Mouse (Mus musculus) forebrain, postnatal 0 days (tissue): ENCODE data around the gene Rsu1. TPM values are rescaled to one million over a fixed set of nuclear protein-coding genes. Genes with fewer than 3 reads are reported as not detected.
A peak's percentile ranks its signal among the peaks of the same experiment; 100 is the strongest.

Experiments
- ATAC-seq: fragments of 200-750 bp; cut with Nextera tagmentation; 2 replicates; pipeline ENCODE4 v1.8.0; 2017; ENCODE audit warnings: mild to moderate bottlenecking, moderate library complexity
- DNase-seq: peaks from one replicate; pipeline ENCODE4 v3.0.0-alpha.2; 2015
- H3K27ac ChIP-seq: fragments of 300-500 bp; sonication (generic); 2 replicates; pipeline ENCODE4 v1.5.1; 2014; ENCODE audit warnings: low read depth, mild to moderate bottlenecking, antibody characterized with exemption, low read length, moderate library complexity, mixed read lengths
- H3K27me3 ChIP-seq: fragments of 300-500 bp; sonication (generic); 2 replicates; pipeline ENCODE4 v1.6.1; 2014; ENCODE audit warnings: mild to moderate bottlenecking, low read length, mixed read lengths; ENCODE audit not compliant: insufficient read depth
- H3K36me3 ChIP-seq: fragments of 300-500 bp; sonication (generic); 2 replicates; pipeline ENCODE4 v1.6.1; 2014; ENCODE audit warnings: mild to moderate bottlenecking, moderate library complexity; ENCODE audit not compliant: insufficient read depth
- H3K4me1 ChIP-seq: fragments of 300-500 bp; sonication (generic); 2 replicates; pipeline ENCODE4 v1.6.1; 2014; ENCODE audit warnings: antibody characterized with exemption; ENCODE audit not compliant: insufficient read depth
- H3K4me2 ChIP-seq: fragments of 300-500 bp; sonication (generic); 2 replicates; pipeline ENCODE4 v1.6.1; 2014; ENCODE audit warnings: low read depth, mild to moderate bottlenecking, moderate library complexity
- H3K4me3 ChIP-seq: fragments of 300-500 bp; sonication (generic); 2 replicates; pipeline ENCODE4 v1.5.1; 2014; ENCODE audit warnings: low read depth, low read length, mixed read lengths
- H3K9ac ChIP-seq: fragments of 300-500 bp; sonication (generic); 2 replicates; pipeline ENCODE4 v1.6.1; 2014; ENCODE audit warnings: mild to moderate bottlenecking
- H3K9me3 ChIP-seq: fragments of 300-500 bp; sonication (generic); 2 replicates; pipeline ENCODE4 v1.6.1; 2016; ENCODE audit warnings: low read length
- CTCF ChIP-seq: sonication (generic); IDR thresholded peaks from 2 replicates; pipeline ENCODE4 v1.5.1; 2016; ENCODE audit warnings: antibody characterized with exemption, control low read depth, low read depth
- WGBS: fragments of 180-500 bp; shearing (Covaris S2); extraction: QIAGEN DNeasy Blood & Tissue Kit; methylation state at CpG from one replicate; pipeline ENCODE4 v1.1.7; 2014; 5-methylcytosine and 5-hydroxymethylcytosine counted together
- polyA plus RNA-seq: library from polyadenylated mRNA; unstranded; fragments of >200 nt; fragmentation: Nextera tagmentation; extraction: Ambion mirVana; gene quantifications from 2 replicates; pipeline ENCODE4 v1.2.1, GENCODE M21; 2015
- total RNA-seq: library from RNA; depleted of rRNA; stranded (reverse); fragments of >200 nt; gene quantifications from 2 replicates; pipeline ENCODE4 v1.2.3, GENCODE M21; 2014

Gene Rsu1
- total and polyA plus RNA-seq, 2 experiments from 2014 or later = 58.3 to 73.8 TPM

DNA sequence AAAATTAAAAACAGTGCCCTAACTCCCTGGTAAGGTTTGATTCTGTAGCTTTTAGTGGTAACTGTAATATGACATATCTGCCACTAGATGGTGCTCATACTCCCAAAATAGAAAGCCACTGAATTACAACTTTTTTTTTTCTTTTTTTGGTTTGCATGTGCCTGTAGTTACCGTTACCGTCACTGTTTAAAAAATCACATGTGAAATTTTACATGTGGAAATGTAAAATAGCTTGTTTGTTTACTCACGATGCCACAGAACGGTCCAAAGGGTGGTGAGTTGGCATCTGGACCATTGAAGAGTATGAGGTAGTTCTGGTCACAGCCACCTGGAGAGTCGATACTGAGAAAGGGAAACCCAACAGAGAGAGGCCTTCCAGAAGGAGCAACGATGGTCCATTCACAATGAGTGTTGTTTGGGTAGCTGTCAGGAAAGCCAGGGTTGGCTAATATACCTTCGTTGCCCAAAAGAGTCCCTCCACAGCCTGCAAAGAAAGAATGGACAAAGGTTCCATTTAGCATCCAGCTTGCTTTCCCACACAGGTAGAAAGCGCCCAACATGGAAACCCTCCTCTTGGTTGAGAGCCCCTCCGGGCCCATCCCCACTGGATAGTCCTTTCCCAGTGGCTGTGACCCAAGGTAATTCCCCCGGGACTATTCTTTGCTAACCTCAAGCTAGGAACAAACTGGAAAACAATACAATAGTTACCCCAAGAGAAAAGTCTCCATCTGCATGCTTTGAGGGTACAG, 7.1 kb upstream of the Rsu1 start:
- WGBS = 52% methylated on average over 10 of the region's 10 CpGs
- TF ChIP-seq CTCF = peak; percentile 77
- no peak overlapping the region for H3K27ac ChIP-seq
- no peaks in the 10 kb centered on the region for H3K4me1 ChIP-seq
- H3K36me3 ChIP-seq = no peaks in the 10 kb centered on the region
- no peak overlapping the region for H3K4me3 ChIP-seq
- no peak overlapping the region for H3K9ac ChIP-seq
- no peaks in the 10 kb centered on the region for H3K9me3 ChIP-seq
- no peak overlapping the region for H3K4me2 ChIP-seq
- ATAC-seq (peak; percentile 36; the same call in 1 of the 2 replicates), DNase-seq (peak; percentile 51)
- H3K27me3 ChIP-seq = no peaks in the 10 kb centered on the region

- Histone ChIP-seq H3K27me3 (no peaks in the 10 kb centered on the region), H3K36me3 (no peaks in the 10 kb centered on the region), H3K9me3 (no peaks in the 10 kb centered on the region), H3K9ac (no peak overlapping the region), H3K4me1 (0 out of 2 replicates have a peak, but pooled peaks cover 2% of the 10 kb centered on the region), H3K4me2 (no peak overlapping the region), H3K4me3 (no peak overlapping the region), H3K27ac (no peak overlapping the region)
- TF ChIP-seq CTCF = peak; percentile 11; the same call in 1 of the 2 replicates
- 60% methylated on average over 7 of the region's 7 CpGs for WGBS
- no peak for DNase-seq
- ATAC-seq = no peak
These were observed 4.7 kb upstream of the Rsu1 start for GRCm38 (mm10) chr2:13275874-13276273.

DNA sequence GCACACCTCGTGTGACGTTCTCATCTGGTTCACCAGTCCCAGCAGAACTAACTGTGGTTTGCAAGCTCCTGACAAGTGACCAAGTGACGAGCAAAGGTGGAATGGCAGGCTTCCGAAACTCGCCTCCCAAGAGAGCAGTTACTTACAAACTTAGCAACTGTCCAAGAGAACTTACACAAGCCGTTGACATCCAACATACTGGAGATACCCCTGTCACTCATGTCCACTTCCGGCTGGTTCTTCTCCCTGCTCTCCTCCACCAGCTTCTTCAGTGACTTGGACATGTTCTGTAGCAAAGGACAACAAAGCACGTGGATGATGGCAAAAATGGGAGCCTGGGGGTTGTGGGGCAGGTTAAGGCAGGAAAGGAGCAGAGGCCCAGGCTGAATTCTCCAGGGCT, 479 bp downstream of the Rsu1 start:
- H3K27ac ChIP-seq = peak overlapping the region; percentile 46; the same call in 1 of the 2 replicates

GRCm38 (mm10) chr2:13268681-13269293, 2.4 kb downstream of the Rsu1 start:
- no peak overlapping the region for H3K4me2 ChIP-seq
- no peak overlapping the region for H3K4me3 ChIP-seq
- H3K4me1 ChIP-seq = peaks cover 6% of the 10 kb centered on the region; the same call in 1 of the 2 replicates
- no peak for TF ChIP-seq CTCF
- 95% methylated on average over 4 of the region's 4 CpGs for WGBS
- no peaks in the 10 kb centered on the region for H3K36me3 ChIP-seq
- no peaks in the 10 kb centered on the region for H3K9me3 ChIP-seq
- H3K9ac ChIP-seq = no peak overlapping the region
- no peak for DNase-seq
- no peak overlapping the region for H3K27ac ChIP-seq
- ATAC-seq = no peak
- H3K27me3 ChIP-seq = no peaks in the 10 kb centered on the region

More for the DNA sequence above, 479 bp downstream of the Rsu1 start:
- ATAC-seq (no peak), DNase-seq (no peak)
- peak overlapping the region; percentile 80 for H3K4me2 ChIP-seq
- H3K4me3 ChIP-seq = peak overlapping the region; percentile 56
- TF ChIP-seq CTCF = no peak
- peaks cover 6% of the 10 kb centered on the region; the same call in 1 of the 2 replicates for H3K4me1 ChIP-seq
- 58% methylated on average over 8 of the region's 8 CpGs for WGBS
- peak overlapping the region; percentile 58 for H3K9ac ChIP-seq
- H3K36me3 ChIP-seq = no peaks in the 10 kb centered on the region
- H3K27me3 ChIP-seq = no peaks in the 10 kb centered on the region
- H3K9me3 ChIP-seq = no peaks in the 10 kb centered on the region

DNA sequence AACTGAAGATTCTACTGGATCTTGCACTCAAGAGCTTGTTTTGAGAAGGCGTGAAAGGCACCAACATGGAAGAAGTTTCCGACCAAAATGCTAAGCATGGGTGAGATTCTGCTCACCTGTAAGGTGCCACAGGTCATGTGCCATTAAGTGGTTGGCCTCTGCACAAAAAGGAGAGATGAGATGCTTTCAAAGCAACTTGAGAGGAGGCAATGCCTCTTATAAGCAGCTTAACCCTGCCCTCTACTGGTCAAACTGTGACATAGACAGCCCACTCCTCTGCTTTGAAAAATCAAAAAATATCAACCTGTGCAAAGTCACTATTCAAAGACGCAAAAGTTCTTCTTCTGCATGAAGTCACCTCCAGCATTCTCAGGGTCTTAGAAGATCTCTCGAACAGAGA, 6.3 kb downstream of the Rsu1 start:
- H3K9ac ChIP-seq = no peak overlapping the region
- ATAC-seq = peak; percentile 78
- H3K4me3 ChIP-seq = no peak overlapping the region
- H3K27me3 ChIP-seq = no peaks in the 10 kb centered on the region
- 43% methylated on average over 4 of the region's 4 CpGs for WGBS
- H3K4me1 ChIP-seq = no peaks in the 10 kb centered on the region
- H3K4me2 ChIP-seq = no peak overlapping the region
- H3K27ac ChIP-seq = no peak overlapping the region
- H3K36me3 ChIP-seq = no peaks in the 10 kb centered on the region
- DNase-seq = peak; percentile 76
- H3K9me3 ChIP-seq = no peaks in the 10 kb centered on the region
- TF ChIP-seq CTCF = peak; percentile 87

DNA sequence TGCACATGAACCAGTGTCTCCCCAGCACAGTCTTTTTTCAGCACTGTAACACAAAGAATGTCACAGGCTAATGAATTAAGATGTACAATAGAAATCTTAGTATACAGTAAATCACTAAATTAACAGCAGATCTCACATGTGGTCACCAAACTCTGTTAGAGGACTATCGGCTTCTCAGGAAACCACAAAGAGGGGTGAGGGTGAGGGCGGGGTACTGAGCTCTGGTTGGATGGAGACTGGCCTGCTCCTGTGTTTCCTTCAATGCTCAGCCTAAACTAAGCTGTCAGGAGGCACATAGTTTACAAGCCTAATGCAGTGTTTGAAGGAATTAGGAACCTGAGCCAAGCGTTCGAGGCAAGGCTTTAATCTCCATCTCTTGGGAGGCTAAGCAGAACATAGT, 8.1 kb downstream of the Rsu1 start:
- Histone ChIP-seq H3K9ac (no peak overlapping the region), H3K9me3 (no peaks in the 10 kb centered on the region), H3K4me1 (no peaks in the 10 kb centered on the region), H3K36me3 (no peaks in the 10 kb centered on the region), H3K27ac (no peak overlapping the region), H3K27me3 (no peaks in the 10 kb centered on the region), H3K4me2 (no peak overlapping the region), H3K4me3 (no peak overlapping the region)
- WGBS = 78% methylated on average over 4 of the region's 4 CpGs
- no peak for ATAC-seq
- no peak for TF ChIP-seq CTCF
- no peak for DNase-seq

GRCm38 (mm10) chr2:13258606-13259005, 12.6 kb downstream of the Rsu1 start:
- H3K9ac ChIP-seq = no peak overlapping the region
- 77% methylated on average over 2 of the region's 2 CpGs for WGBS
- H3K9me3 ChIP-seq = peaks cover 5% of the 10 kb centered on the region
- no peak overlapping the region for H3K4me2 ChIP-seq
- H3K4me1 ChIP-seq = no peaks in the 10 kb centered on the region
- ATAC-seq (no peak), DNase-seq (no peak)
- no peak for TF ChIP-seq CTCF
- H3K27ac ChIP-seq = no peak overlapping the region
- no peak overlapping the region for H3K4me3 ChIP-seq
- 0 out of 2 replicates have a peak, but pooled peaks cover 3% of the 10 kb centered on the region for H3K36me3 ChIP-seq
- no peaks in the 10 kb centered on the region for H3K27me3 ChIP-seq
